Mouse (Mus musculus) lung, adult 2 months (tissue): ENCODE measurements around the gene Larp1b.

Experiments used
- CTCF ChIP-seq: fragments of 200-500 bp; IDR thresholded peaks from 2 replicates; pipeline ENCODE4 v1.5.1; 2011; ENCODE audit warnings: mild to moderate bottlenecking, low read length, control low read depth; ENCODE audit not compliant: insufficient read depth
- POLR2A ChIP-seq: fragments of 200-500 bp; IDR thresholded peaks from 2 replicates; pipeline ENCODE4 v1.6.1; 2011; ENCODE audit warnings: low read depth, mild to moderate bottlenecking, control low read depth, low read length, borderline replicate concordance; ENCODE audit errors: extremely low read depth

GRCm38 (mm10) chr3:41018022-41018608 lies 68.5 kb downstream of the Larp1b start:
- TF ChIP-seq CTCF: no peak
- TF ChIP-seq POLR2A: no peak
